Mouse (Mus musculus) ES-E14 (cell line): Measurements from ENCODE around the gene Higd1a. TPM values are rescaled to one million over a fixed set of nuclear protein-coding genes. Genes with fewer than 3 reads are reported as not detected.

ENCODE experiments used
- DNase-seq: peaks from one replicate; pipeline ENCODE4 v3.0.0-alpha.2; 2013; ENCODE audit warnings: low read depth, low spot score
- H3K27ac ChIP-seq: 2 replicates; pipeline ENCODE4 v1.5.1; 2012; ENCODE audit warnings: low read depth, mild to moderate bottlenecking, low read length, moderate library complexity, mixed read lengths; ENCODE audit not compliant: poor library complexity, insufficient read depth, severe bottlenecking
- H3K36me3 ChIP-seq: 2 replicates; pipeline ENCODE4 v1.6.1; 2012; ENCODE audit warnings: mild to moderate bottlenecking, low read length, moderate library complexity, mixed read lengths; ENCODE audit not compliant: control insufficient read depth, poor library complexity, insufficient read depth, severe bottlenecking
- H3K4me1 ChIP-seq, 2 experiments: fragments of 150-350 bp in 1 of 2; sonication (generic) in 1 of 2; 2 replicates each; pipeline ENCODE4 v1.6.1; 2012; ENCODE audit warnings: low read length in 2 of 2, mild to moderate bottlenecking in 1 of 2, mixed read lengths in 1 of 2; ENCODE audit not compliant: control insufficient read depth in 2 of 2, insufficient read depth in 2 of 2, poor library complexity in 1 of 2
- H3K4me3 ChIP-seq, 2 experiments: fragments of 150-350 bp in 1 of 2; sonication (generic) in 1 of 2; 2 replicates each; pipeline ENCODE4 v1.5.1; 2012; ENCODE audit warnings: low read length in 2 of 2, low read depth in 1 of 2, mild to moderate bottlenecking in 1 of 2, mixed read lengths in 1 of 2; ENCODE audit not compliant: insufficient read depth in 1 of 2, poor library complexity in 1 of 2, severe bottlenecking in 1 of 2
- H3K9ac ChIP-seq: 2 replicates; pipeline ENCODE4 v1.6.1; 2012; ENCODE audit warnings: low read depth, mild to moderate bottlenecking, low read length, mixed read lengths; ENCODE audit not compliant: poor library complexity, insufficient read depth, severe bottlenecking
- H3K9me3 ChIP-seq: fragments of 150-350 bp; sonication (generic); 2 replicates; pipeline ENCODE4 v1.6.1; 2012; ENCODE audit warnings: low read depth, mild to moderate bottlenecking, low read length; ENCODE audit not compliant: control insufficient read depth, insufficient read depth
- CHD2 ChIP-seq: IDR thresholded peaks from 2 replicates; pipeline ENCODE4 v1.6.1; 2014; ENCODE audit warnings: mild to moderate bottlenecking, low read depth, low read length, inconsistent platforms
- HCFC1 ChIP-seq: IDR thresholded peaks from 2 replicates; pipeline ENCODE4 v1.6.1; 2012; ENCODE audit warnings: low read length, inconsistent platforms, borderline replicate concordance; ENCODE audit not compliant: insufficient read depth
- MAFK ChIP-seq: IDR thresholded peaks from 2 replicates; pipeline ENCODE4 v1.6.1; 2014; ENCODE audit warnings: mild to moderate bottlenecking, low read depth, low read length, inconsistent platforms; ENCODE audit not compliant: insufficient read depth
- ZC3H11A ChIP-seq: IDR thresholded peaks from 2 replicates; pipeline ENCODE4 v1.6.1; 2012; ENCODE audit warnings: low read depth, mild to moderate bottlenecking, inconsistent platforms, low read length, borderline replicate concordance
- ZNF384 ChIP-seq: IDR thresholded peaks from 2 replicates; pipeline ENCODE4 v1.6.1; 2012; ENCODE audit warnings: low read depth, low read length, inconsistent platforms
- in situ Hi-C, 2 experiments: fragments of 600-800 bp; cut with MboI; formaldehyde crosslinking; loops; one replicate each; pipeline ENCODE4 v1.15.1; 2025; ENCODE audit warnings: low sequenced_read_pairs in 2 of 2, inconsistent platforms in 1 of 2; ENCODE audit not compliant: unreplicated experiment in 2 of 2
- total RNA-seq: library from RNA; depleted of rRNA; stranded (reverse); fragments of 300-350 nt; gene quantifications from 2 replicates; pipeline ENCODE4 v1.2.3, GENCODE M21; 2012

Higd1a gene
- total RNA-seq, 1 experiment, result 81.2 TPM

GRCm38 (mm10) chr9:121892057-121892687 is 34.0 kb upstream of the Higd1a start:
- Histone ChIP-seq H3K9me3 (no peaks in the 10 kb centered on the region), H3K4me3 (no peak overlapping the region), H3K9ac (no peak overlapping the region), H3K4me1 (no peaks in the 10 kb centered on the region), H3K27ac (no peak overlapping the region), H3K36me3 (no peaks in the 10 kb centered on the region)
- no peak for DNase-seq
- TF ChIP-seq MAFK (no peak), ZC3H11A (no peak), HCFC1 (no peak), CHD2 (no peak), ZNF384 (no peak)
- in situ Hi-C loops, result no loop called here

GRCm38 (mm10) chr9:121891301-121891700 is 33.1 kb upstream of the Higd1a start:
- Histone ChIP-seq H3K27ac (no peak overlapping the region), H3K9ac (no peak overlapping the region), H3K36me3 (no peaks in the 10 kb centered on the region), H3K9me3 (no peaks in the 10 kb centered on the region), H3K4me3 (no peak overlapping the region), H3K4me1 (no peaks in the 10 kb centered on the region)
- TF ChIP-seq ZNF384 (no peak), HCFC1 (no peak), MAFK (no peak), ZC3H11A (no peak), CHD2 (no peak)
- in situ Hi-C loops, result no loop called here
- no peak for DNase-seq

- no peaks in the 10 kb centered on the region for H3K4me1 ChIP-seq
- no peaks in the 10 kb centered on the region for H3K9me3 ChIP-seq
- DNase-seq, result no peak
- in situ Hi-C loops, result no loop called here
- no peak overlapping the region for H3K27ac ChIP-seq
- H3K9ac ChIP-seq, result no peak overlapping the region
- H3K4me3 ChIP-seq, result no peak overlapping the region
- TF ChIP-seq CHD2 (no peak), ZC3H11A (no peak), HCFC1 (no peak), ZNF384 (no peak), MAFK (no peak)
- H3K36me3 ChIP-seq, result no peaks in the 10 kb centered on the region
Measured at GRCm38 (mm10) chr9:121890441-121890941, 32.3 kb upstream of the Higd1a start.

GRCm38 (mm10) chr9:121889927-121890440 is 31.8 kb upstream of the Higd1a start:
- H3K4me1 ChIP-seq, result no peaks in the 10 kb centered on the region
- H3K4me3 ChIP-seq, result no peak overlapping the region
- no peaks in the 10 kb centered on the region for H3K9me3 ChIP-seq
- H3K36me3 ChIP-seq, result no peaks in the 10 kb centered on the region
- TF ChIP-seq HCFC1, result no peak
- no peak for TF ChIP-seq ZNF384
- TF ChIP-seq MAFK, result no peak
- H3K27ac ChIP-seq, result no peak overlapping the region
- no peak for DNase-seq
- H3K9ac ChIP-seq, result no peak overlapping the region
- in situ Hi-C loops, result no loop called here
